Mouse (Mus musculus) CD8-positive naive resting alpha-beta T cell, adult 2 months (primary cell): ENCODE measurements around the gene Tpx2.

Source experiments
- DNase-seq, 2 experiments: peaks; one replicate each; pipeline ENCODE4 v3.0.0; 2022; ENCODE audit warnings: low read depth in 2 of 2, low spot score in 2 of 2

Tpx2 gene

DNA sequence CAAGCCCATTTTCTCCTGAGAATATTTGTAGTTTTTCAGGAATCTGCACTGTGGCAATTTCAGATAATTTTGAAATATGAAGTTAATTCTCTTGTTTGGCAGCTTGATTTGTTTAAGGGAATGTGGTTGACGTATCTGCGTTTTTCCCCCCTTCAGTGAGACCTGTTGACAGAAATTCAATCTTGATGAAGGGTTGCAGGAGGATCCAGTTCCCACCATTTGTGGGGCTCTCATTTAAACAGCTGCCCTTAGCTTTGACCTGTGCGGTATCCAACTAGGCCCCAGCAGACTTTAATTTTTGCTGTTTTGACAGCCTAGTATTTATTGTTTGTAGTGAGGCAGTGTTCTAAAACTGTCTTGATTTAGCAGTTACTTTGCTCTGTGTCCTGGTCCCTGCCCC, 11.7 kb downstream of the Tpx2 start:
- DNase-seq = no peak

DNA sequence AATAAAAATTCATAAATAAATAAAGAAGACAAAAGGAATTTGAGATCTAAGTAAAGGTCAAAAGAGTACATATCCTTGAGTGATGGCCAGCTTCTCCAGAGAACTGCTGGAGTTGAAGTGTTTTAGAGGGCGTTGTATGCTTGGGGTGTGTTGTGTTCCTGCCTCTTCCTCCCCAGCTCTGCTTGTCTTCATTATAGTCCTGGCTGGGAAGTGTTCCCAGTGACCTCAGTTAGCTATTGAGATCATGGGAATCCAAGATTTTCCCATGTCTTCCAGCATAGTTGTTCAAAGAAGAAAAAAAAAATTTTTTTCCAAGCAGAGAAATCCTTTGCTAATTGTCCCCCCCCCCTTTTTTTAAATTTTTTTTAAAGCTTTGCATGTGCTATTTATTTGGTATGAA, 14.1 kb downstream of the Tpx2 start:
- DNase-seq = no peak

DNA sequence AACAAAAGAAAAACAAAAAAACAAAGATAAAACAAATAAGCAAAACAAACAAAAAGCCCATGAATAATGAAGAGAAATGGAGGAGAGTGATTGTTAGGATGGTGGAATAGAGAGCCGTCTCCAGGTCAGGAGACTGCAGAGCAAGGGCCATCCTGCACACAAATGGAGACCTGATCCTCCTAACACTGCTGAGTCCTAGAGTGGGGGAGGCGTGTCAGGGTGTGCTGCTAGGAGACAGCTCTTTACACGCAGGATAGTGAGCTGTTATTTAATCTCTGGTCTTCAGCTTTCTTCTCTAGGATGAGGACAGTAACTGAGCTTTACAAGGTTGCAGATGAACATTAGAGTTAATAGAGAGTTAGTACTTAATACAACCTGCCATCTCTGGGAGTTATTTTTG, 14.9 kb downstream of the Tpx2 start:
- no peak for DNase-seq

DNA sequence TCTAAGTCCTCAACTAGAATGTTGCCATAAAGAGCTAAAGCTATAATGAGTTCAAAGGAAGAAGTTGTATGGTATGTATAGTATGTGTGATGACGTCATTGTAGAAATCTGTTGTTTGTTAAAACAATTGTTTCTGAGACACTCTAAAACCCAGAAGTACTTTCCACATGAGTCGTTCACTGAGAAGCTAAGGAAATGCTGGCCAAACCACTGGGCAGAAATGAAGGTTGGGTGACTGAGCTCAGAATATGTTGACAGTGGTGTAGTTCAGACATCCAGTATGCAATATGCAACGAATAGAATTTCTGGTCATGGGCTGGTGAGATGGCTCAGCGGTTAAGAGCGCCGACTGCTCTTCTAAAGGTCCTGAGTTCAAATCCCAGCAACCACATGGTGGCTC, 15.6 kb downstream of the Tpx2 start:
- DNase-seq = no peak

DNA sequence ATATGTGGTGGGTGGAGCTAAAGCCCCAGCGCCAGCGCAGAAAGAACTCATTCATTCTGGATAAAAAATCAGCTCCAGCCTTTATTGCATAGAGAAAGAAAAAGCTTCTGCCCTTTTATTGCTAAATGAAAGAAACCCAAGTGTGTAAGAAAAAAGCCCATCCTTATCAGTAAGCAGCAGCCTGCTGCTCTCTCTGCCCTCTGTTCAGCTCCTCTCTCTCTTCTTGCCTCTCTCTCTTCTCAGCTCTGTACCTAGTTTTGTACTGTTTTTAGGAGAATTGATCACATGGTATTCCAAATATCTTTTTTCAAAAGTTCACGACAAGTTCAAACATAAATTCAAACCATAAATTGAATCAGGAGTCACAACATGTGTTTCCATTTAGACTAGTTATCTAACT, 30.5 kb downstream of the Tpx2 start:
- no peak for DNase-seq

DNA sequence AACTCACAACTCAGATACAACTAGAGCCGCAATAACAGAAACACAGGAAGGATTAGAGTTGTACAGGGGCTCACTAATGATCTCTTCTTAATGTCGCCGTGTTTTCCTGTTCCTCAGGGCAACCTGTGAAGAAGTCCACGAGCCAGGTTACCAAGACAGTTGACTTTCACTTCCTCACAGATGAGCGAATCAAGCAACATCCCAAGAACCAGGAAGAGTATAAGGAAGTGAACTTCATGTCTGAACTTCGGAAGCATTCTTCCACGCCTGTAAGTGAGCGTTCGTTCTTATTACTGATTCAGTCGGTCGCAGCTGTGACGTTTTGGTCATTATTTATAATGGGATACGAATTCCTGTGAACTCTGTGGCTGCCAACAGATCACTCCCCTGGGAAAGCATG, 33.1 kb downstream of the Tpx2 start:
- no peak for DNase-seq

DNA sequence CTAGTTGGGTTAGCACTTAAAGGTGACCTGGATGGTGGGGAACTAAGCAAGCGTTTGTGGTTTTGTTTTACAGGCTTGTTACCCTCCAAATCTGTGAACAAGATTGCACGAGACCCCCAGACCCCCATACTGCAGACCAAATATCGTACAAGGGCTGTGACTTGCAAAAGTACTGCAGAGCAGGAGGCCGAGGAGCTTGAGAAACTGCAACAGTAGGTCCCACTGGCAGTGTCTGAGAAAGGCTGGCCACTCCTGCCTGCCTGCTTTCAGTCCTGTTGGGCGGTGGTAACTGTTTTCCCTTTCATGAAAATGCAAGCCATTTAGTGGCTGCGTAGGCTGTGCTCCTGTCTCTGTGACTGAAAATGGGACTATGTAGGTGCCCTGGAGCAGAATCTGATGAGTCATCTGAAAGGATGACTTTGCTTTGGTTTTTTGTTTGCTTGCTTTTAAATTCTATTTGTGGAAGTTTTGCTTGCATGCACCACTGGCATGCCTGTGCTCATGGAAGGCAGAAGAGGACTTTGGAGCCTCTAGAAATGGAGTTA, 36.4 kb downstream of the Tpx2 start:
- DNase-seq = no peak

DNA sequence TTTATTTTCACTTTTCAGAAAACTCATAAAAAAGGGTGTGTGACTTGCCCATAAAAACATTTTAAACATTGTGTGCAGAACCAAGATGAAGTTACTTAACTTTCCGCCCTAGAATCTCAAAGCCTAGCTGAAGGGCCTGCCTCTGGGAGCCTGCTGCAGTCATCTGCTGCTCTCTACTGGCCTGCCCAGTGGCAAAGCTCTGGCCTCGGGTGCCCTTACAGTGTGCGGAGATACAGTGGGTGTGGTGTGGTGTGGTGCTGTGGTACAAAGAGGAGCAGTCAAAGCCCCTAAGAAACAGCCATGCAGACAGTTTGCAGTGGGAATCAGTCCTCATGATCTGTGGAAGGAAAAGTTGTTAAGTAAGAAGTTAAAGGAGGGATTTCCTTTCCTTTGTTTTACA, 39.5 kb downstream of the Tpx2 start:
- DNase-seq = no peak

DNA sequence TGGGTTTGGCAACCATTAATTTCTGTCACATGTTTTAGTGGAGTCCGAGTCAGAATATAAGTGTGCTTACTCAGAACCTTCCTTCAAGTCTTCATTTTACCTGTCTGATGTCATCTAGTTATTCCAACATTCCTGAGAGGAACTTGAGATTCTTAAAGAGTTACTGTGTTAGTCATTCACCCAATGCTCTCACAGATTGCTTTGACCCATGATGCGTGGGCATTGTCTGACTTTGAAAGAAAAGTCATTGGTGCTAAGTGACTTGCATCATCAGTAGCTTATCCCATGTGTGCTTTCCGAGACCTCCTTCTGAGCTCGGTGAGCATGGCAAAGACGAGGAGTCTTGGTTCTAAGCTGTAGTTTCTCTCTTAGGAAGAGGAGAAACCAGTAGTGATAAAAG, 41.0 kb downstream of the Tpx2 start:
- no peak for DNase-seq

DNA sequence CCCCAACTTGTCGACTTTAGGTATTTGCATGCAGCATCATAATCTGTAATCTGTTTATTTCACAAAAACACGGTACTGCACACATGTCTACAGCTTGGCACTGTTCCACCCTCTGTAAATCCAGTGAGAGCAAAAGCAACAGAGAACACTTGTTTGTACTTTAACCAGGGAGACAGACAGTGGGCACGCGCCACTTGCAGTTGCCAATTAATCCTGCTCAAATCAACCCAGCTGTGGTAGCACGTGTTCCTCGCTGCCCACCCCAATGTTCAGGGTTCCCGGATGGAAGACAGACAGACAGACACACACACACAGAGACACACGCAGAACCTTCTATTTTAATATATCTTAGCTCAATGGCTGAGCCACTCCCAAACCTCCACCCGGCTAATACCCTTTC, 48.1 kb downstream of the Tpx2 start:
- DNase-seq = no peak

DNA sequence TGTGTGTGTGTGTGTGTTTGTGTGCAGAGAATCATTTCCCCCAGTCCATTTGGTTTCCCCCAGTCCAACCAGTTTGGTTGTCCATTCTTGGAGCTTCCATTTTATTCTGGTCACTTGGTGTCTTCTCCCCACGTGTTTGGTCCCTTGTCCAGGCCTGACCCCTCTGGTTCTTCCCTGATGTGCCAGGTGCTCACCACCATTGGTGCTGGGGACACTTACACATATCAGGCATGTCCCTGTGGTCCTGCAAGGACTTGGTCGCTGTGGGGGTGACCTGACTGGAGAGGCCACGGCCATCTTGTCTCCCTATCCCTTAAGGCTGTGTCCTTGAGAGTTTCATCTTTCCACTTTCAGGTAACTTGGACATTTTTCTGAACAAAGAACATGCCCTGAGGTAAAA, 49.2 kb downstream of the Tpx2 start:
- DNase-seq = no peak

DNA sequence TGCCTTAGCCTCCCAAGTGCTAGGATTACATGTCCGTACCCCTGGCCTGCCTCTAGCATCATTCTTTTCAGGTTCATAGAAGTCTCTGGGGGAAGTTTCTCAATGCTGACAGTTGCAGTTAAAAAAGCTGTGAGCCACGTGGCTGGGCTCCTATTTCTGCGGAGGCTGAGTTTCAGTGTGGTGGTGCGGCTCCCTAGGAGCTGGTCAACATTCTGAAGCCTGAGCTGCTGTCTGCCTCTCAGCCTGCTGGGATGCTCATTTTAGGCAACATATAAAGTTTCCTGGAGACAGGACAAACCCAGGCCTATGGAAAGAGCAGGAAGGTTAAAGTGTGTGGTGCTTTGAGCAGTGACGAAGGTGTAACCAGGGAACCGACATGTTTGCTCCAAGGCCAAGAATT, 51.2 kb downstream of the Tpx2 start:
- no peak for DNase-seq

DNA sequence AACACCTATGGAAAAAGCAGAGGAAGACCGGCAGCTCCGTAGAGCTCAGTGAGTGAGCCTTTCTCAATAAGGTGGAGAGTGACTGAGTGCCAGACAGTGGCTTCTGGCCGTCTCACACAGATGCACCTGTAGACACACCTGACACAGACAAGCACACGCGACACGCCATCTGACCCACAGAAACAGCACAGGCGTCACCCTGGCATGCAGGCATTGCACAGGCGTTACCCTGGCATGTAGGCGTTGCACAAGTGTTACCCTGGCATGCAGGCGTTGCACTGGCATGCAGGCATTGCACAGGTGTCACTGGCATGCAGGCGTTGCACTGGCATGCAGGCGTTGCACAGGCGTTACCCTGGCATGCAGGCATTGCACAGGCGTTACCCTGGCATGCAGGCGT, 53.5 kb downstream of the Tpx2 start:
- DNase-seq = no peak

DNA sequence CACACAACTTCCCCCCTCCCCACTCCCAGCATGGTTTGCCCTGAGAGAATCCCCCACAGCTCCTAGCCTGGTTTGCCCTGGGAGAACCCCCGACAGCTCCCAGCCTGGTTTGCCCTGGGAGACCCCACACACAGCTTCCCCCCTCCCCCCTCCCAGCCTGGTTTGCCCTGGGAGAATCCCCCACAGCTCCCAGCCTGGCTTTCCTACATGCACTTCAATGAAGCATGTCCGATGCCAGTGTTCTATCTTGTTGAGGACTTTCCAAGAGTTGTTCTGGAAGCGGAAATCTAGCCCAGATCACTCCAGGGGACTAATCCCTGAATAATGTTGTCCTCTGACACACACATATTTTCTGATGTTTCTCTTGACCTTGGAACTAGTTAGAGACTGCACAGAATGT, 54.9 kb downstream of the Tpx2 start:
- DNase-seq = no peak

DNA sequence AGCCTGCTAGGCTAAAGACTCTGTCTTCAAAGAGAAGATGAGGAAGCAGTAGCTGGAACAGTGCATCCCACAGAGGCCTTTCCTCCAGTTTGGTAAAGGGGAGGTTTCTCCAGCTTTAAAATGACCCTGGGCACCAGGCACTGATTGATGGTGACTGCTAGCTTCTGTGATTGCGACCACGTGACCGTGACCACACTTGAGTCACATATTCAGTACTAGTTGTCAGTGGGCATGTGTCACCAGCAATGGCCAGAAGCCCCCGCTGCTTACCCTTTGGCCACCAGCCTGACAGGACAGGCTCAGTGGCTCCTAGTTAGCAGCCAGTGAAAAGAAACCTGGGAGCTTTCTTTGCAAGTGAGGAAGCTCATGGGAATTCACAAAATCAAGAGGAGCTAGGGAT, 55.8 kb downstream of the Tpx2 start:
- no peak for DNase-seq

DNA sequence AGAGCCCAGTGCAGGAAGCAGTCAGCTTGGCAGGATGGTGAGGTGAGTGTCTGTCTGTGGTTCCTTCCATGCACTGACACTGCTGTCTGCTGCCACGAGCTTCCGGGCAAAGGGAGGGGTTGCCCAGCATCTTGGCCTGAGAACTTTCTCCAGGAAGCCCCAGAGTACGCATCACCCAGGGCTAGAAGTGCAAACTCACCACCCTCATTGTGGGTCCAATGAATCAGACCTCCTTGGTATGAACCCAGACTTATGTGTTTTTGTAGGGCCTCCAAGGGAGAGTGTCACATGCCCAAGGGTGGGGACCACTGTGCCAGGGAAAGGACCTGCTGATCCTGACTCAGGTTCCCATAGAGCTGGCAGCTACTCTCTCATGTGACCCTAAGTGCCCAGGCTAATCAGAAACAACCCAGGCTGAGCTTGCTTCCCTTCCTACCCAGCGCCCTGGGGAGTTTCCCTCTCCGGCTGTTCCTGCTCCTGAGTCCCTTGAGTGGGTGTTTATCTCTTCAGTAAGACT, 56.4 kb downstream of the Tpx2 start:
- no peak for DNase-seq

DNA sequence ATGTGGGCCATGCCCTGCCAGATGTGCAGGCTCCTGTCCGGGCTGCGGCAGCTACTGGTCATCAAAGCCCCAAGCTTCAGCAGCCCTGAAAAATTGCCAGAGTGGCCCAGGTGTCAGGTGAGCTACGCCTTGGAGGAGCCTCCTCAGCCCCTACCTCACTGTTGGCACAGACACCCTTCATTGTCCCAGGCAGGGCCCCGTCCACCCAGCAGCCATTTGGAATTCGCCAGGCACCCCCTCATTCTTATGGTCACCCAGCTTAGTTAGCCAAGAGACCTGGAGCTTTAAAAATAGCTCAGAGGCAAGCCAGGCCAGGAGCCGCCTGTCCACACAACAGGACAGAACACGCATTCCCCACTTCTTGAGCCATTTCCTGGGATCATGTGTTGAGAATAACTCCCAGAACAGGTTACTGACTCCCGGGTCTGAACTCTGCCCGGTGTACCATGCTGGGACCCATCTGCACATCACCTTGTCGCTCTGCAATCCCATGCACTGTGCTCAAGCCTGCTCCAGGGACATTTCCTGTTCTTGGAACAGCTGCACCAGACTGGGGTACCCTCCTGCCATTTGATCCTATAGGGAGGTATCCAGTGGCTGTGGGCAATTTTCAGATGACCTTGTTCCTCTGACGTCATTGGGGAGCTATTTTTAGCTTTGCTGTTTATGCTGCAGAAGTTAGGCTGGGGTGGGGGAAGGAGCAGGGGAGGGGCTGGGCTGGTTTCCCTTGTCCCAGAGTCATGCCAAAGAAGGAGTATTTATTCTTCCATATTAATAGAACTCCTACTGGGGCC, 57.5 kb downstream of the Tpx2 start:
- DNase-seq = no peak

DNA sequence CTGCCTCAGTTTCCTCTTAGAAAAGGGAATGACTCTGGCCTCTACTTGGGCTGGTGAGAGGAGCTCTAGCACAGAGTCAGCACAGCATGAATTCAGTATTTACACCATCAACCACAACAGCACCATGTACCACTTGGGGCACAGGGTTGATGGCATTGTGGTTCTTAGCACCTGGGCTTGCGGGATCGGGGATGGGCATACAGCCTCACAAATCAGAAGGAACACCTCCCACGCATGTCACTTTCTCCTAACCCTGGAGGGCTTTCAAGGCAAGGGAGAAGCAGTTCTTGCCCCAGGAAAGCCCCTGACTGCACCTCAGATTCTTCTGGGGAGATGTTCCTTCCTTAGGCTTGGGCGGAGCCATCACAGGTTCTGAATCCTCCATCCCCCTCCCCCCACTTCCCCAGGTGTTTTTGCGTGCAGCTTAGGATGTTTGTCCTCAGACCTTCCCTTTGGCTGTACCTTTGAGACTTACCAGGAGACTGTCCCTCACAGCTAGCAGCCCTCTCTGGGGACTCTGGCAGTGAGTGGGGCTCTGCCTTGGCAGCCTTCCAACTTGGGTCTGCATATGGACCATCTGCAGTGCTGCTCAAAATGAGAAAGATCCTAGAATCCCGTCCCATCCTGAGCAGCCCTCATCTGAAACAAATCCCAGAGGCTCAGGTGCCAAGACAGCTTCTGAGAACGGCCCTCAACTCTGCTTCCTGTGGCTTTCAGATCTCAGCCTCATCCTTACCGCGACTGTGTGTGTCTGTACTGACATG, 58.7 kb downstream of the Tpx2 start:
- DNase-seq = no peak

DNA sequence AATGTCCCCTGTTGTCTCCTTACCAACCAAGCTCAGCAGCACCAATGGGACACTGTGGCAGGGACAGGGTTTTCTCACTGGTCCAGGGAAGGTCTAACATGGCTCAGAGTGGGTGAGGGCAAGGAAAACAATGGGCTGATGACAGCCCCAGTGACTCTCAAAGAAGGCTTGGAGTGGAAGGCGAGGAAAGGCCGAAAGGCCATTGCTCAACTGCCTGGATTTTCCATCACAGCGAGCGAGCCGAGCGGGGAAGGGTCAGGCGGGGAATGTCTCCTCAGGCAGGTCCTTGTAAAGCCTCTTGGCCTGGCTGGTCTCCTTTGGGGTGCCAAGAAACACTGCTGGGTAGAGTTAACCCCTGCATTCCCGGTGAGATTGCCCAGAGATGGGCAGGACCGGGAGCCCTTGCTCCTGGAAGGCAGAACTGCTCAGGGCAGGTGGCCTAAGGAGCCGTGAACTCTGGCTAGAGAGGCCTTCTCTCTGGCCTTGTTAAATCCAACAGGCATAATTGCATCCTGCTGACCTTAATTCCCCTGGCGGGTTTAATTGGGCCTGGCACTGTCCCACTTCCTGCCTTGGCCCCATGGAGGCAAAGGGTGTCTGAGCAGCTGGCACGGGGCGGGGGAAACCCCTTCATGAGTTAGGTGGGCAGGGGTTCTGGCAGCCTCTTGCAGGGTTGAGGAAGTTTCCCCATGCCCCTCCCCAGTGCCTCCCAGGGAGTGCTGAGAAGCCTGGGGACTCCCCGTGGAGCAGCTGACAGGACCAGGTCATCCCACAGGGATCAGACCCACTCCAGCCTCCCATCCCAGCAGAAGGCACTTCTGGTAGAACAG, 59.6 kb downstream of the Tpx2 start:
- no peak for DNase-seq

DNA sequence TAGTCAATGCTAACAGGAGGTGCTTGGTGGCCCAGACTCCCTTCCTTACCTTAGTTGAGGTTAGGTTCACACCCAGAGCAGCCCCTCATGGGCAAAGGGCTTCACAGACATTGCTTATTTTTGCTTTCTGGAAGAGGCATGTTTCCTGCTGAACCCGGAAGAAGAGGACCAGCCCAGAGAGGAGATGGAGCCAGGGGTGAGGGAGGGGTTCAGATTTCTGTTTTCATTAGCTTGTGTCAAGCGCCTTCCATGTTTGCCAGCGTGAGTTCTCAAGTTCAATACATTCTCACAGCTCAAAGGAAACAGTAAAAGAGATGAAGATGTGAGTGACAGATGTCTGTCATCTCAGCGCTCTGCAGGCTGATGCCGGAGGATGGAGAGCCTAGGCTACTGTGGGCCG, 62.1 kb downstream of the Tpx2 start:
- DNase-seq = no peak

DNA sequence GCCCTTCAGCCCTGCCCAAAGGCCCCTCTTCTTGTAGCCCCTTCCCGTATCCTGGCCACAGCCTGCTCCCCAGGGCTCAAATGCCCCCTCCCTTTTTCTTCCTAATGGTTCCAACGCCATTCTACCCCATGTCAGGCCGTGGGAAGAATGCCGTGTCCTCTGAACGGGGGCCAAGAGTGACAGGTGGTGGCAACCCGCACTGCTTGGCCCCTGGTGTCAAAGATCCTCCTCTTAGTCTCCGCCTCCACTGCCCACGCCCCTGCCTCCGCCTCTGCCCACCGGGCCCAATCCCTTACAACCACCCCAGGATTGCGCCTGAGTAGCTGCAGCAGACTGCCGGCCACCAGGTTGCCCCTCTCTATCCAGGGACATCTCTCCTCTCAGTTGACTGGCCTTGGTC, 63.3 kb downstream of the Tpx2 start, which contains the start of gene Mylk2:
Gene Mylk2, plus strand, starts transcription at position 322 of the 400 bp plus-strand sequence.
- no peak for DNase-seq
